Mouse (Mus musculus) layer of hippocampus, adult 11-12 months (tissue): ENCODE measurements around the gene Dhrs13.
"Not testable (repeated sequence)": the region's sequence is repeated elsewhere in the genome, so short reads cannot be mapped to it uniquely, and the experiment has no call there.

Experiments used
- DNase-seq: peaks from one replicate; pipeline ENCODE4 v3.0.0; 2022; ENCODE audit warnings: low spot score

Dhrs13 gene

DNA sequence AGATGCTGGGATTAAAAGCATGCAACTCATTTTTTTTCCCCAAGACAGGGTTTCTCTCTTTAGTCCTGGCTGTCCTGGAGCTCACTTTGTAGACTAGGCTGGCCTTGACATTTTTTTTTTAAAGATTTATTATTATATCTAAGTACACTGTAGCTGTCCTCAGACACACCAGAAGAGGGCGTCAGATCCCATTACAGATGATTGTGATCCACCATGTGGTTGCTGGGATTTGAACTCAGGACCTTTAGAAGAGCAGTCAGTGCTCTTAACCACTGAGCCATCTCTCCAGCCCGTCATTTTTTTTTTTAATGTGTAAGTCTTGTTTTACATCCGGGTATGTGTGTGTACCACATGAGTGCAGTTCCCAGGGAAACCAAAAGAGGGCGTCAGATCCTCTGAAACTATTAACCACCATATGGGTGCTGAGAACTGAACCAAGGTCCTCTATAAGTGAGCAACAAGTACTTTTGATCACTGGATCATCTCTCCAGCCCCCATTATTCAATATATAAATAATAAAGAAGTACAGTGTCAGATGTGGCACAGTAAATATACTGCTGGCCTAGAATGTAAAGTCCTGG is 10.3 kb downstream of the Dhrs13 start:
- DNase-seq = not testable (repeated sequence)

DNA sequence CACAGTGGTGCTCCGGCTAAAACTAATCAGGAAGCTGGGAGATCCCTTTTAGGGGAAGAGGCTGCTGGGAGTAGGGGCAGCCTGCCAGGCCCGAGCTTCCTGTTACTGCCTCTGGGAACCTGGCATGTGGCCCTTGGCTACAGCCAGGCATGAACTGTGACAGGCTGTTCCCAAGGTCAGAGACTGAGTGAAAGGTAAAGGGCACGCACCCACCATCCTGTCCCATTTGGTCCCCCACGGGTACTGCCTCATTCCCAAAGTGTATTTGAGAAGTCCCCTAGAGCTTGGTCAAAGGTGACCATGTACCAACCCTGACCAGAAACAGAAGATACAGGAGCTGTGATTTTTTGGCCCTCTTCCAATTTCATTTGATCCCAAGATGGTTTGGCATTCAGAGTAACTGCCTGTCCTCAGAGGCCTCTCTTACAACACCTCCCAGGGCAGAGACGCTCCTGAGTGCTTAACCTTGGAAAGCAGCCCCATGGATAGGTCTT is 12.7 kb downstream of the Dhrs13 start:
- peak; percentile 52 for DNase-seq

DNA sequence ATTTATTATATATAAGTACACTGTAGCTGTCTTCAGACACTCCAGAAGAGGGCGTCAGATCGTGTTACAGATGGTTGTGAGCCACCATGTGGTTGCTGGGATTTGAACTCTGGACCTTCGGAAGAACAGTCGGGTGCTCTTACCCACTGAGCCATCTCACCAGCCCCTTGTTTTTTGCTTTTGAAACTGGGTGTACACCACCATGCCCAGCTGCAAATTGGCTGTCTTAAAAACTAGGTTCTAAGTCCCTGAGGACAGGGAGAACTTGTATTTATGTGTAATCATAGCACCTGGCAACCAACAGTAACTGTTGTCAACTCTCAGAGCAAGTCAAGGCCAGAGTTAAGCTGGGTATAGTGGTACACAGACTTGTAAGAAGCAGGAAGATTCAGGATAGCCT is 16.6 kb downstream of the Dhrs13 start:
- not testable (repeated sequence) for DNase-seq

DNA sequence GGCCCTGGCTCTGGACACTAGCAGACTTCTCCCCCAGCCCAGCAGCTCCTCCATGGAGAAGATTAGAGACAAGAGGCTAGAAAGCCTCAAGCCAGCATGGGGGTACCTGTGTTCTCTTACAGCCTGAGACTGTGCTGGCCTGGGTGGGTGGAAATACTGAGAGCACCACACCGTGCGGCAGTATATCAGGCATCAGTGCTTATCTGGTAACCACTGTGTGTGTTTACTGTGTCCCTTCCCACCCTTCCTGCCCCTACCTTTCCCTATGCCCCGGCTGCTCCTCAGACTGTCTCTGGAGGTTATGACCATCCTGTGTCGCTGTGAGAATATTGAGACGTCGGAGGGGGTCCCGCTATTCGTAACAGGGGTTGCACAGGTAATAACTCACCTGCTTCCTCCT is 21.0 kb downstream of the Dhrs13 start:
- DNase-seq = no peak

DNA sequence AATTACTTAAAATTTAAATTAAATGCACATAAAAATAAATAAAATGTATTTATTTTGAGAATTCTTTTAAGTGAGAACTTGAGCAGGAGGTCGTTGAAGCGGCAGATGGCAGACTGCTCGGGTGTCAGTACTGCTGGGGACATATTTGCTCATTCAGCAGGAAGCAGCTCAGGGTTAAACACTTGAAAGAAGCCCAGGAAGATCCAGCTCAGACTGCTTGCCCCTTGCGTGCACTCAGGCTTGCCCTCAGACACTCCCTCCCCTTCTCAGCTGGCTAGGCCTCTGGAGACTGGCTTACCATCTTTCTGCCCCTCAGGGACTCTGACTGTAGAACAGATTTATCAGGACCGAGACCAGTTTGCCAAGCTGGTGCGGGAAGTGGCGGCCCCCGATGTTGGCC is 24.9 kb downstream of the Dhrs13 start:
- no peak for DNase-seq

DNA sequence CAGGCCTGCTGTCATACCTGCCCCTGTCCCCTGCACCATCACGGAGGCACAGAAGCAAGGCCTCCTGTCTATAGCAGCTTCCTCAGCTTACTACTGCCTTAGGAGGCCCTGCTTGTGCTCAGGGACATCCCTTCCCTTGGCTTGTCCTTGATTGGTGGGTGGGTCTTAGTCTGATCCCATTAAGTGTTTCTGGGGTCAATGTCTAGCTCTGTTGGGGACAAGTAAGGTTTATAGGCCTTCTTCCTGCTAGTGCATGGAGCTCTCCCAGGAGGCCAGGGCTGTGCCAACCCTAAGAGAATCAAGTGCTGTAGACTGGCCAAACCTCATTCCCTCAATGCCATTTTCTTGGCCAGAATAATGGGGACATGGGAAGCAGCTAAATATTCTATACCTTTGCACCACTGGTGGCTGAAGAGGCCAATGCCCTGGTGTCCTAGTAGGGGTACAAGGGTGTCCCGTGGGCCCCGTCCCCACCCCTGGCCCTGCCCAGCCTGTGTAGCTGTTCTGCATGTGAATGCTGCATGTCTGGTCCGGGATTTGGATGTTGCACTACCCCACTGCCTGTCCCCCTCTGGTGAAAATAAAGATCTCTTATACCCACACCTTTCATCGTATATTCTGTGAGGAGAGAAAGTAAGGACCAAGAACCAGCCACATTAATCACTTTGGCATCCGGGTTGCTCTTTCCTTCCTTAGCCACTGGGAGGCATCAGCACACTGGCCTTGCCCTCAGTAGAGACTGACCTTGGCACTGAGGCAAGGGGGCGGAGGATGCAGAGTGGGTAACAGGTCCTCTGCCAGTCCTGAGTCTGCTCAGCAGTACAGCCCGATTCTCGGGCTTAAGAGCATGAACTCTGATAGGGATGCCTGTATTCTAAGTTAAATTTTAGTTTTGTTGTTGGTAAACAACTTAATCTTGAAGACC is 28.0 kb downstream of the Dhrs13 start:
- peak; percentile 66 for DNase-seq

DNA sequence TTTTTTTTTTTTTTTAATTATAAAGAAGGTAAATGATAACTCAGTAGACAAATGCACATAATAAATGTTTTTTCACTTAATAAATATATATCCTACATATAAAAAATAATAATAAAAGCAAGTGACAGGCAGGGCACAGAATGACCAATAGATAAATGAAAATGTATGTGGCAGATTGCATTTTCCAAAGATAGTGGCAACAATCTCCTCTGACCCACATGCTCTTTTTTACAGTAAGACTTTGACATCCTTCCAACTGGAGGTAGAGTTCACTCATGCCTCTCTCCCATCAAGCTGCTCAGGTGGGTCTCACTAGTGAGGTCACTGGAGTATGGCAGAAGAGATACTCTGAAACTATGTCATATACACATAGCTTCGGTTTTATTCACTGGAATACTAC is 30.5 kb downstream of the Dhrs13 start:
- DNase-seq = no peak

DNA sequence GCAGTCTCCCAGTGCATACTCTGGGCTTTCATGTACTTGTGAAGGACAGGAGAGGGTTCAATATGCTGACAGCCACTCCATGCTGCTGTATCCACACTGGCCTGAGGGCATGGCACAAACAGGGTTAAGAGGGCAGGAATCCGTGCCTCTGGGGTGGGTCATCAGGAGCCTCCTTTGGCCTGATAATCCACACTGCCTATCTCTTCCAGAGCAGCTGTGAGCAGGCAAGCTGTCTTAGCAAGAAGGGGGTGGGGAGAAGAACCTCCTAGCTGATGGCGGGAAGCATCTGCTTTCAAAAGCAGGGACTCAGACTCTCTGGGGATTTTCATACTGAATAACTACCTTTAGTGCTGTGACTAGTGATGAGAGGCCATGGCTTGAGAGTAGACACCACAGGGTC is 33.8 kb downstream of the Dhrs13 start:
- DNase-seq = no peak

DNA sequence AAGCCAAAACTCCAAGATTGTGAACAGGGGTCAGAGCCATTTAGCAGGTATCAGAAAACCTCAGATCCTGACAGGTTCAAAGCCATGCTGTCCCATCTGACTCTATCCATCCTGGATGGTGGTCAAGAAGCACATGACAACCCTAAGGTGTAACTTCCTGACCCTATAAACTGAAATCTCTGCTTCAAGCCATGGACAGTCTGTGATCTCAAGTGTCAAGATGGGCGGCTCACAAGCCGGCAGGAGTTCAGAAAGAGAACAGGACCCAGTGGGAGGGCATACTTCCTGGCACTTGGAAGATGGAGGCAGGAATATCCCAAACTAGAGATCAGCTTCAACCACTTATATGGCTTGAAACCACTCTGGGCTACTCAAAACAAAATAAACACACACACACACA is 34.6 kb downstream of the Dhrs13 start:
- DNase-seq = no peak

DNA sequence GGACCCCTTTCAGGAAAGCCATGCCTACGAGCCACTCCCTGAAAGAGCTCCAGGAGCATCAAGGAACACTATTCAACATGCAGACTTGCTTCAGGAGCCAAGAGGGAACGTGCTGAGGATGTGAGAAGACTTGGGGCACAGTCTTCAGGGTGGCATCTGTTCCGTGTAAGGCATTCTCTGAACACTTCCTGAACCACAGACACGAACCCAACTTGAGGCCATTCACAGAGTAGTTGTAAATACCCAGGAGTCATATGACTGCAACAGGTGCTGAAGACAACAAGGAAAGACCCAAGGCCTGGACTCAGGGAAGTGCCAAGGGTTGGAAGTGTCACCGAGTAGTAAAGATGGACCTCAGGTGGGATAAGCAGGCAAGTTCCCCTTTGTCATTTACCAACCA is 35.5 kb downstream of the Dhrs13 start:
- no peak for DNase-seq

DNA sequence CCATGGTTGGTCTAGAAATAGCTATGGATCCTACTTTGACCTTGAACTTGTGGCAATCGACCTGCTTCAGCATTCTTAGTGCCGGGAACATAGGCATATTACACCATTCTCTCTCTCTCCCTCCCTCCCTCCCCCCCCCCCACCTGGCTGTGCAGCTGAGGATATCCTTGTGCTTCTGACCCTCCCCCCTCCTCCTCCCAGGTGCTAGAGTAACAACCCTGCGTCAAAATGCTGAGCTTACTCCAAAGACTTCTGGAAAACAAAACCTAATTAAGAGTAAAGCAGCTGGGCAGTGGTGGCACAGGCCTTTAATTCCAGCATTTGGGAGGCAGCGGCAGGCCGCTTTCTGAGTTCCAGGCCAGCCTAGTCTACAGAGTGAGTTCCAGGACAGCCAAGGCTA is 37.0 kb downstream of the Dhrs13 start:
- DNase-seq = no peak

DNA sequence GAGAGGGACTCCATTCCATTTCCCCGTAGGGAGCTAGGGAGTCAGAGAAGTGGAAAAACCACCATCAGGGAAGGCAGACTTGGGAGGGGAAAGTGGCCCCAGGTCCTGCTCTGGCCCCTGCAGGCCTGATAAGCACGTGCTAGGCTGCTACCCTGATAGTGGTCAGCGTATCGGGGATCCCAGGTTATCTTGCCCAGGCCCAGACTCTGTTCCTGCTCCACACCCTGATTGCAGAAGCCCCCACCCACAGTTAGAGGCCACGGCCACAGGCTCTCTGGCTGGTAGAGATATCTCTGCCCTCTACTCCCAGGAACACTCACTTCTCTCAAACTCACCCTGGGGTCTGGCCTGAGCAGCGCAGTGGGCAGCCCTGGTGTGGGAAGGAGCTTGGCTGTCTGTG is 37.6 kb downstream of the Dhrs13 start:
- no peak for DNase-seq

DNA sequence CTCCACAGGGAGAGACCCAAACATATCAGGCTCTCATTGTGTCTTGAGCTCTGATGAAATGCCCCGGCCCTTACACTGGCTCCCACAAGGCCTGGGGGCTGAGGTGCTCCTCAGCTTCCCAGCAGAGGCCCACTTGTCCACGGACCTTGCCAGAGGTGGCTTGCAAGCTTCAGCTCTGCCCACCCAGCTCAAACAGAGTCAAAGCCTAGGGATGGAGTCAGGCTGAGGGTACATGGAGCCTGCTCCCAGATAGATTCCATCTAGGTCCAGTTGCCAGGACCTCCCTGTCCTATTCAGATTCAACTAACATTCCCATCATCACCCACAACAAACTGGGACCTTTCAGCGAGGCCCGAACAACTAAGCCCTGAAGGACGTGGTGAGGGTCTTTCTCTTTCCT is 39.9 kb downstream of the Dhrs13 start:
- no peak for DNase-seq

DNA sequence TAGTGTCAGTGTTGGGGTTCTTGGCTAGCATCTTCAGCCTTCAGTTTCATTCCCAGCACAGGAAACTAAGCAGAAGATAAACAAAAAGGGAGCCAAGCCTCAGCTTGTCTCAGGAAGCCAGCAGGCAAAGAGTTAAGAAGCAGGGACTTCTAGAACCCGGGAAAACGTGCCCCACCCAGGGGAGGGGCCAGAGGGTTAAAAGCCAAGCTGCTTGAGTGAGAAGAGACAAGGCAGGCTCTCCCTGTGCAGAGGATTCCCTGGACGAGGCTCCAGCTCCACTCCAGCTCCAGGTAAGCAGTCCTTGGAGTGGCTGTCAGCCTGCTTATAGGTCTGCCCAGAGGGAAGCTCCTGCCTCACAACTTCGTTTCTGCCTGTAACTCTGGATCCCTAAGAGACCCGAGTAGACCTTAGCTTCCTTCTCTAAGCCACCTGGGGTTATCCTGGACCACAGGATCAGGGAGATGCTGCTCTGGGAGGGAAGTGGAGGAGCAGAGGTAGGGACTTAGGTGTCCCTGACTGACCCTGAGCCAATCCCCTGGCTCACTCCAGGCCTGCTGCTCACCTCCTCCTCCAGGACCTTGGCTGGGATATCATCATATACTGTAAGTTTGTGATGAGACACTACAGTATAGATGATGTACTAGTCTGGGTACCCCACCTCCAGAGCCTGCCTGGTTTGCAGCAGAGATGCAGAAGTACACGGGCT is 40.5 kb downstream of the Dhrs13 start:
- no peak for DNase-seq

DNA sequence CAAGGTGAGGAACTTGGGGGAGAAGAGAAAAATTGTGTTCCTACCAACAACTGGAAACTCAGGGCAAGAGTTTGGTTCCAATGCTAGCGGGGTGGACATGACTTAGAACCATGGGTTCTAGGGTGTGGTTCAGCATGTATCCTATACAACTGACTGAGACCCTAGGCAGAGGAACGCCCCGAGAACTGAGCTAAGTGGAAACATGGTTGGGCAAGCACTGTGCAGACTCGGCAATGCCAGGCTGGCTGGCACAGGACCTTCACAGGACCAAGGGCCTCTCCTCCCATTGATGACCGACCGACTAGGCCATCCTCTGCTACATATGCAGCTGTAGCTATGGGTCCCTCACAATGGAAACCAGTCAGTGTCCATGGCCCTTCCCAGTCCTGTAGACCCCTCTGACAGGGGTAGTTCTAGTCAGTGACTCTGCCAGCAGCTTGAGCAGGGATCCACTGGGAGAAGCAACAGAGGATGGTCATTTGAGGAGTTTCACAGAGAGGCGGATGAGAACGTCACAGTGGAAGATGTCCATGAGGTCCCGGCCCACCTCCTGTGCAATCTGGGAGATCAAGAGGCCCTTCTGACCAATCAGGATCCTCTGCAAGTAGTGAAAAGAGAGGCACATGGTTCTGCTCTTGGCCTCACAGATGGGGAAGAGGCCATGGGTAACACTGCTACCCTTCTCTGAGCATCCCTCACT is 41.6 kb downstream of the Dhrs13 start:
- no peak for DNase-seq

DNA sequence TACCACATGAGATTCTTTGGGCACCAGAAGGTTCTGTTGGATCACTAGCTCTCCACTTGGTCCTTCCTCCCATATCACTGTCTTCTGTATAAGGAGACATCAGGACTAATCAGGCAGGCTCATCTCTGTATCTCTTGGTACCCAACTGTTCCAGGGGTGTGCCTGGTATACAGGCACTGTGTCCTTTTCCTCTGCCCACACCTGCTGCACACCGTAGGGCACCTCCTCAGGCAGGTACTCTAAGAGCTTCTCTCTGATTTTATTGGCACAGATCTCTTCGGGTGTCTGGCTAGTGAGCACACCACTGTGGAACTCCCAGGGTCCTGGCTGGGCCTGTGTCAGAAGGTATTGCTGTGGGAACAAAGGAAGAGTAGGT is 42.2 kb downstream of the Dhrs13 start:
- DNase-seq = no peak

DNA sequence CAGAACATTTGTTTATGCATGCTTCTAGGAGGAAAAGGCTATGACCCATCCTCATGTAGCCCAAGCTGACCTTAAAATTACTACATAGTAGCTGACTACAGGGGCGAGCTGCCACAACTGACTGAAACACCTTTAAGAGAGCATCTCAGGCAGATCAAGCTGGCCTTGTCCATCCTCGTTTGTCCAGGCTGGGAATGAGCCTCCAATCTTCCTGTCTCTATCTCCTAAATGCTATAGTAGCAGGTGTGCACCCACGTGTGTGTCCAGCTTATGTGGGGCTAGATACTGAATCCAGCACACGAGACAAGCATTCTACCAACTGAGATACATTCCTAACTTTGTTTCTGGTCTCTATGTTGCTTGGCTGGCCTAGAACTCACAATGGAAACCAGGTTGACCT is 42.6 kb downstream of the Dhrs13 start:
- no peak for DNase-seq

DNA sequence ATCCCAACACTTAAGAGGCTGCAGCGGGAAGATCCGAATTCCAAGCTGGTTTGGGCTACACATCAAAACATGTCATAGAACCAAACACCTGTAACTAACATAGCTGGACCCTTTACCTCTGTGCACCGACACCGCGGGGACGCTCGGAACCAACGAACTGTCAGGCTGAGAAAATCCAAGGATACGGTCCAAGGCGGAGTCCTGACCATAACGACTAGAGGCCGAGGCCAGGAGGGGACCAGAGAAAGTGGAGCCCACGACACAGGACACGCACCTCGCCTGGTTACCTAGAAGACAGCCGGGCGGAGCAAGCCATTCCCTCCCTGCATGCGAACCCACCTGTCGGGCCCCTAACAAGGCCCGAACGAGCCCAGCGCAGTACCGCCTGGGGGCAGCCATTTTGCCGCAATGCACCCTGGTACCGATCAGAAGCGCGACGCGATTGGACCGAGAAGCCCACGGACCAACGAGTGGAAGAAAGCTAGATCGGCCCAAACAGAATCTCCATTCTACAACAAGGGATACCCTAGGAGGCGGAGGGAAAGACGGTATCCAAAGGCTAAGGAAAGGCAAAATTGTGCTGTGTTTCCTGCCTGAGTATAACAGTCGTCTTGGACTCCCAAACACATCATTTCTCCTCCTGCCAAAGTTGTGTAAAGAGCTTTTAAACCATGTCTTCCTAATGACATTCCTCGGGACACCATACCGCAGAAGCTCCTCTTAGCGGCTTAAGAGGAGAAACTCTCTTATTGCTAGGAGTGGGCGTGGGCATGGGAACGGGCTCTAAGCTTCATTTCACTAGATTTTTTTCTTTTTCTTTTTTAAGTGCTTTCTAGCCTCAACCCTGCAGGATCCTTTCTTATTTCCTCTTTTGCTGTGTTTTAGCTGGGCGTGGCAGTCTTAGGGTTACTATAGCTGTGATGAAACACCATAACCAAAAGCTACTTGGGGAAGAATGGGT is 48.2 kb downstream of the Dhrs13 start, which contains the start of gene Eral1:
Gene Eral1 (minus strand): TSS at position 423 of the 961 bp plus-strand sequence.
- DNase-seq = peak; percentile 84

DNA sequence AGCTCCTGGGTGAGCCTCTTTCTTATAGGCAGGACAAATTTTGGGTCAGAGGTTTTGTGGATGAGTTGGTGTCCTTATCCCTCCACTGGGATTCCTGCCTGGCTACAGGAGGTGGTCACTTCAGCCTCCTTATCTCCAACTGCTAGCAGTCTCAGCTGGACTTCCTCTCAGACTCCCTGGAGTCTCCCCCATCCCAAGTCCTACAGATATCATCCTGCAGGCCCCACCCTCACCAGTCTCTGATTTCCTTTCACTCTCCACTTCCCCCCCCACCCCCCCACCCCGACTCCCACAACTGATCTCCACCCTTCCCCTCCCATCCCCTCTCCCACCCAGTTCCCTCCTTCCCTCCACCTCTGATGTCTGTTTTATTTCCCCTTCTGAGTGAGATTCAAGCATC is 51.5 kb downstream of the Dhrs13 start:
- DNase-seq = no peak

DNA sequence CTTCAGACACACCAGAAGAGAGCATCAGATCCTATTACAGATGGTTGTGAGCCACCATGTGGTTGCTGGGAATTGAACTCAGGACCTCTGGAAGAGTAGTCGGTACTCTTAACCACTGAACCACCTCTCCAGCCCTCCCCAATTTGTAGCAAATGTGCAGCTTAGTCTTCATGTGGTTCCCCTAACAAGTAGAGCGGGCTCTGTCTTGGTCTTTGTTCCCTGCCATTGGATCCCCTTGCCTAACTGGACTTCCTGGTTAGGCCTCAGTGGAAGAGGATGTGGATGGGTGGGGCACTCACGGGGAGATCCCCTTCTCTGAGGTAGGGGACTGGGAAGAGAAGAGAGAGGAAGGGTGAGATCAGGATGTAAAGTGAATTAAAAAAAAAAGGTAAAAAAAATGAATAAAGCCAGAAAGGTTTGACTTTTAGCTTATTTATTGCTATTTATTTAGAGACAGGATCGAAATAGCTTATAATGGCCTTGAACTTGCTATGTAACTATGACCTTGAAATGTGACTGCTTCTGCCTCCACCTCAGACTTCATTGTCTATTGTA is 54.9 kb downstream of the Dhrs13 start:
- DNase-seq = no peak
